Mouse (Mus musculus): ENCODE data around the gene 4930548H24Rik. TPM values are rescaled to one million over a fixed set of nuclear protein-coding genes. Genes with fewer than 3 reads are reported as not detected.

4930548H24Rik gene
- polyA plus RNA-seq (2015; fragmentation: Nextera tagmentation; extraction: Ambion mirVana): not detected in 2 replicates

GRCm38 (mm10) chr5:31485440-31485839 is at the start of gene 4930548H24Rik:
Gene 4930548H24Rik, plus strand, starts transcription at chr5:31485740.

GRCm38 (mm10) chr5:31451878-31452561 is 33.5 kb upstream of the 4930548H24Rik start, which contains the start of gene Zfp512:
Gene Zfp512, plus strand, starts transcription at chr5:31452431.

GRCm38 (mm10) chr5:31494513-31495297 is 9.2 kb downstream of the 4930548H24Rik start, which contains the start of gene Gpn1:
Gene Gpn1, plus strand, starts transcription at chr5:31494741.

GRCm38 (mm10) chr5:31526354-31527116 is 41.0 kb downstream of the 4930548H24Rik start, which contains the start of gene Slc4a1ap:
Gene Slc4a1ap, plus strand, starts transcription at chr5:31526995.

GRCm38 (mm10) chr5:31527707-31528106 is 42.2 kb downstream of the 4930548H24Rik start, which contains the start of gene Supt7l:
Gene Supt7l, minus strand, starts transcription at chr5:31527807.

Other genes starting within 250 kb of the 4930548H24Rik start
- gene Nrbp1, start 244.9 kb upstream of the 4930548H24Rik start, polyA plus RNA-seq (2015; fragmentation: Nextera tagmentation; extraction: Ambion mirVana): 131 and 147 TPM in 2 replicates
- 0.93 and 1.6 TPM in 2 replicates for gene Gm9970, start 244.5 kb upstream of the 4930548H24Rik start, polyA plus RNA-seq (2015; fragmentation: Nextera tagmentation; extraction: Ambion mirVana)
- 4.7 and 5.5 TPM in 2 replicates for gene Krtcap3, start 234.0 kb upstream of the 4930548H24Rik start, polyA plus RNA-seq (2015; fragmentation: Nextera tagmentation; extraction: Ambion mirVana)
- gene Ift172, start 194.6 kb upstream of the 4930548H24Rik start, polyA plus RNA-seq (2015; fragmentation: Nextera tagmentation; extraction: Ambion mirVana): 21.7 and 24.5 TPM in 2 replicates
- gene Fndc4, start 189.7 kb upstream of the 4930548H24Rik start, polyA plus RNA-seq (2015; fragmentation: Nextera tagmentation; extraction: Ambion mirVana): 165 and 168 TPM in 2 replicates
- gene Gckr, start 188.3 kb upstream of the 4930548H24Rik start, polyA plus RNA-seq (2015; fragmentation: Nextera tagmentation; extraction: Ambion mirVana): 0.32 and 0.43 TPM in 2 replicates
- 58.2 and 66.0 TPM in 2 replicates for gene Zfp512, start 33.3 kb upstream of the 4930548H24Rik start, polyA plus RNA-seq (2015; fragmentation: Nextera tagmentation; extraction: Ambion mirVana)
- gene Gpn1, start 9.0 kb downstream of the 4930548H24Rik start, polyA plus RNA-seq (2015; fragmentation: Nextera tagmentation; extraction: Ambion mirVana): 62.2 and 73.0 TPM in 2 replicates
- gene Slc4a1ap, start 41.3 kb downstream of the 4930548H24Rik start, polyA plus RNA-seq (2015; fragmentation: Nextera tagmentation; extraction: Ambion mirVana): 34.7 and 35.2 TPM in 2 replicates
- gene Supt7l, start 42.1 kb downstream of the 4930548H24Rik start, polyA plus RNA-seq (2015; fragmentation: Nextera tagmentation; extraction: Ambion mirVana): 16.9 and 17.2 TPM in 2 replicates
- gene Mrpl33, start 111.2 kb downstream of the 4930548H24Rik start, polyA plus RNA-seq (2015; fragmentation: Nextera tagmentation; extraction: Ambion mirVana): 298 and 326 TPM in 2 replicates
- gene Rbks, start 211.9 kb downstream of the 4930548H24Rik start, polyA plus RNA-seq (2015; fragmentation: Nextera tagmentation; extraction: Ambion mirVana): 3.1 and 3.9 TPM in 2 replicates
- gene Babam2, start 211.9 kb downstream of the 4930548H24Rik start, polyA plus RNA-seq (2015; fragmentation: Nextera tagmentation; extraction: Ambion mirVana): 62.6 and 63.6 TPM in 2 replicates